10 mouse cellular contexts compared by ENCODE assay signal in the genomic region with DNA sequence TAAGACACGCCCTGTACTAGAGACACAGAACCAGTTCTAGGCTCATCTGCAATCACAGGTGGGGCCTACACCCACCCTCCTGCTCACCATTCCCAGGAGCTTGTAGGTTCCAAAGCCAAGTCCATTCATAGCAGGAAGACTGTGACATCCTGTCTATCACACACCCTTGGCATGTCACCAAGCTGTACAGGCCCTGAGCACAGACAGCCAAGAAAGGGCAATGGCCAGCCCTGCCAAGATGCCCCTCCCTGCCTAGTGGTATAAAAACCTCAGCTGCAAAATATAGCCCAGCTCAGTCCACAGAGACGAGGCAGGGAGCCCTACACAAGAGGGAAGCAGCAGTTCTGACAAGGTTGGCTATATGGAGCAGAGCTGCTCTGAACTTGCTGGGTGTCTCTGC. TPM values are rescaled to one million over a fixed set of nuclear protein-coding genes. Genes with fewer than 3 reads are reported as not detected.
DNase-seq lines count a peak whose midpoint lies in the region; ATAC-seq lines count a peak whose summit lies in the region.
"Had no signal": no experiment of that assay in that cellular context is flagged by ENCODE, and none has a peak within 500 bp of the region (broad histone marks: within the 10 kb centered on the region; RNA-seq: fewer than 3 reads in every experiment).

No protein-coding gene starts in this region.

- intact Hi-C loops in gastrocnemius, postnatal 36 days (cut with DNase I): no loop called here

- DNase-seq in 3134 (ENCODE audit: extremely low read depth, insufficient read length, low spot score) (peak; percentile 33), MN1 (ENCODE audit: low spot score) (no peak)
- DNase-seq in adrenal gland, postnatal 25 days: peak; percentile 13
- DNase-seq in gastrocnemius, postnatal 36 days: peak; percentile 51 to 74
- DNase-seq in kidney, postnatal 14 days: peak; percentile 65
- no peak for DNase-seq in urinary bladder, postnatal 25 days (ENCODE audit: low spot score)
- DNase-seq: thymus, adult 2 months had no signal

- ATAC-seq in erythroid progenitor cell, adult 5-6 weeks (replicated peaks; ENCODE audit: low FRiP score, poor library complexity, severe bottlenecking): no peak
- ATAC-seq in megakaryocyte progenitor cell, adult 5-6 weeks (replicated peaks; ENCODE audit: poor library complexity): no peak
- ATAC-seq: Patski had no signal

RNA-seq across cellular contexts. Expression of a gene that starts 26.7 kb away (rescaled TPM):
- total RNA-seq in adrenal gland, postnatal 25 days (2021): 50.3 and 56.9 TPM in 2 replicates
- total RNA-seq in gastrocnemius, postnatal 36 days (2021): 10 to 100 TPM; 40.2 to 43.7 TPM
- total RNA-seq in erythroid progenitor cell, adult 5-6 weeks (2015; ENCODE audit: low replicate concordance): 74.6 and 92.6 TPM in 2 replicates
- total RNA-seq in erythroid progenitor cell, adult 5-6 weeks (2017; ENCODE audit: low replicate concordance): 59.1 and 69.3 TPM in 2 replicates
- total RNA-seq in megakaryocyte progenitor cell, adult 5-6 weeks (2015): 45.3 and 45.9 TPM in 2 replicates
- 45.9 and 47.1 TPM in 2 replicates for total RNA-seq in megakaryocyte progenitor cell, adult 5-6 weeks (2017)

Comparison
In these comparisons a context has a peak if more than half of its experiments do, and no peak if none do; other contexts are left out.
1. DNase-seq: peak in 3134 (single experiment), adrenal gland, postnatal 25 days (single experiment), gastrocnemius, postnatal 36 days (2 of 2) and kidney, postnatal 14 days (single experiment); none in MN1 (single experiment) and urinary bladder, postnatal 25 days (single experiment).